Mouse (Mus musculus): ENCODE measurements around the gene Megf8.
"Not testable (repeated sequence)": the region's sequence is repeated elsewhere in the genome, so short reads cannot be mapped to it uniquely, and the experiment has no call there.

Megf8 gene

DNA sequence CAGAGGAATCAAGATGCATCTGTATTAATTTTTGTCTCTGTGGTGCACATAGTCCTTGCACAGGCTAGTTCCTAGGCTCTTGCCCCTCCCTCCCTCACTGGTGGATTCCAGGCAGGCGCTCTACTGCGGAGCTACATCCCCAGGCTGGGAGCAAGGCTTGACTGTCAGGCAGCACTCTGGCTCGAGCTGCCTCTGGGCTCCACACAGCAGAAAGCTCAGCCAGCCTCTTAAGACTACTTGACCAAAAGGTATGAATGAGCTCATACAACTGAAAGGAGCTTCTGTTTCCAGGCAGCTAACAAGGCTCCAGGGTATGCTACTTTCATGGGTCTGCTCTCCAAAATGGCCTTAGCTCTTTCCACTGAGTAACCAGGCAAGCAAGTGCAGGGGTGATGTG, 64.3 kb downstream of the Megf8 start:
- in situ Hi-C loops (cut with MseI, MboI) = no loop called here

DNA sequence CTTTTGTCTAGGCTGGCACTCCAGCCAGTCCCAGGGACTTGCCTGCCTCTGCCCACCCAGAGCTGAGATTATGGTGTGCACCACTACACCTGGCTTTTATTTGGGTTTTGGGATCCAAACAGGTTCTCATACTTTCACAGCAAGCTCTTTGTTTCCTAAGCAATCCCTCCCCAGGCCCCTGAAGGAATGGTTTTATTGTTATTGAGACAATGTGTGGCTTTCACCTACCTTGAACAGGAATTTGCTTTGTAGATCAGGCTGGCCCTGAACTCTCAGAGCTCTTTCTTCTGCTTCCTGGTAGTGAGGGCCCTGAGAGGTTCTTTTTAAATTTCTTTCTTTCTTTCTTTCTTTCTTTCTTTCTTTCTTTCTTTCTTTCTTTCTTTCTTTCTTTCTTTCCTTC, 65.6 kb downstream of the Megf8 start:
- in situ Hi-C loops (cut with MseI, MboI) = no loop called here

DNA sequence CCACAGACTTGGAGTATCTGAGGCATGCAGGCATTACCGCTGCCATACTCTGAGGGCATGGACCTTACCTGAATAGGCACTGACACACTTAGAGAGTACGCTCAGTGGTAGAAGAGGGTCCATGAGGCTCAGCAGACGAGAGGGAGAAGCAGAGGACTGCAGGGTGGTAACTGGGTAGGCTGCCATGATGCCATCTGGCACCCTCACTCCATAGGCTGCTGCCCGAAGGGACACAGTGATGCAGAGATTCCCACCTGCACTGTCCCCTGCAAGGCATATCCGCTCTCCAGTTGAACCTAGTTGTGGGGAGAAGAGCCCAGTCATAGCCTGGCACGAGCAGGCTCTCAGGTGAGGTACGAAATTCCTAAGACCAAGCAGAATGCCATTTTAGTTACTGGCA, 66.4 kb downstream of the Megf8 start:
- in situ Hi-C loops (cut with MseI, MboI) = no loop called here

DNA sequence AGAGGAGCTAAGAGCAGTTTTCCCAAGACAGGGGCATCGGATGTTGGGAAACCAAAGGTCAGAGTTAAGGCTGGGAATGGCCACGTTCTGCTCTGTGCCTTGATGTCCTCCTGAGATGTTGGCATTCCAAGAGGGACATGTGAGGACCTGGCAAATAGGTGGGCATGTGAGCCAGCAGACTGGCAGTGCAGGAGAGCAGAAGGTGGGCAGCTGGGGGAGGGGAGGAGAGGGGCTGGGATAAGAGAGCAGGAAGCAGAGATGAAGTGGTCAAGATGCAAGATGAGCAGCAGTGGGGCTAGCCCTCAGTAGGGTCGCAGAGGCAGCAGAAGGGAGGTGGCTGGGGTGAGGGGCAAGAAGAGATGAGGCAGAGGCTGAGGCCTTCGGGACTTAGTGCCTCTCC, 66.9 kb downstream of the Megf8 start:
- in situ Hi-C loops (cut with MseI, MboI) = no loop called here

DNA sequence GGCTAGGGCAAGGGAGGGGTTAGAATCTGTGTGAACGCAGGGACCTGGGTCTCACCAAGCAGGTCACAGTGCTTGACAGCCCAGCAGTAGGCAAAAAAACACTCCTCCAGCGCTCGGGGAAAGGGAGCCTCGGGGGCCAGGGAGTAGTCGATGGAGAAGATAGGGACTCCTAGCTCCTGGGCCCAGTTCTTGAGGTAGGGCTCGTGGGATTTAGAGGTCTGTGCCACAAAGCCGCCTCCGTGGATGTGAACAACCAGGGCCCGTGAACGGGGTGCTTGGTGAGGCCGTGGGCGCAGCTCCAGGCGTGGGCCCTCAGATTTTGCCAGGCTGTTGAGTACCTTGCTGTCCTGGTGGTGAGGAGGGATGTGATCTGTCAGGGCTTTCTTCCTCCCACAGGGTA, 67.4 kb downstream of the Megf8 start:
- in situ Hi-C loops (cut with MseI, MboI) = no loop called here

DNA sequence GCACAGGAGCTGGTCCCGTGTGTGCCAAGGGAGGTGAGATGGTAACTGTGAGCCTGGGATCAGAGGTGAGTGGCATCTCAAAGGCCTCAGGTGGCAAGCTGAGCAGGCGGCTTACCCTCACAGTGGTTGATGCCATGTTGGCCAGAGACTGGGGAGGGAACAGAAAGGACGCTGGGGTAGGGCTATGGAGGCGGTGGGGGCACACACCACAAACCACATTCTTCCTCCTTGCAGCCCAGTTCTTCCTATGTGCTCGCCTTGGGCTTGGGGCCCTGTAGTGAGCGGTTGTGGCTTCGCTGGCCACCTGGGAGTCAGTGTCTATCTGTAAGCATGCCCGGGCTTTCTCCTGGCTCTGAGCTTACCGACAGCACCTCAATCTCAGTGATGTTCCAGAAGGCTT, 67.9 kb downstream of the Megf8 start:
- in situ Hi-C loops (cut with MseI, MboI) = no loop called here

DNA sequence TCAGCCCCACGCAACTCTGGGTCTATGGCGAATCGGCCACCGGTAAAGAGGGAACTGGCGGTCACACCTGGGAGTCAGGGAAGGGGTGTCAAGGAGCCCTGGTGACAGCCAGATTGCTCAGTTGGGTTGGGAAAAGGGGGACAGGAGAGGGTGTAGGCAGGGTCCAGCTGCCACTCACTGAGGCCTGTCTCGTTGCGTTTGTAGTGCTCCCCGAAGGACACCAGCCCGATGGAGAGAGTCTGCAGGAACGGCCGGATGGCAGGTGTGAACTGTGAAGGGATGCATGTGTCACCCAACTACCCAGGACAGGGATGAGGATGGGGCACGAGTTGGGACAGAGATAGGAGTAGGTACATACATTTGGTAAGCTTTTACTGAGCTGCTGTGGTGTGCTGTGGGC, 68.3 kb downstream of the Megf8 start:
- in situ Hi-C loops (cut with MseI, MboI) = no loop called here

DNA sequence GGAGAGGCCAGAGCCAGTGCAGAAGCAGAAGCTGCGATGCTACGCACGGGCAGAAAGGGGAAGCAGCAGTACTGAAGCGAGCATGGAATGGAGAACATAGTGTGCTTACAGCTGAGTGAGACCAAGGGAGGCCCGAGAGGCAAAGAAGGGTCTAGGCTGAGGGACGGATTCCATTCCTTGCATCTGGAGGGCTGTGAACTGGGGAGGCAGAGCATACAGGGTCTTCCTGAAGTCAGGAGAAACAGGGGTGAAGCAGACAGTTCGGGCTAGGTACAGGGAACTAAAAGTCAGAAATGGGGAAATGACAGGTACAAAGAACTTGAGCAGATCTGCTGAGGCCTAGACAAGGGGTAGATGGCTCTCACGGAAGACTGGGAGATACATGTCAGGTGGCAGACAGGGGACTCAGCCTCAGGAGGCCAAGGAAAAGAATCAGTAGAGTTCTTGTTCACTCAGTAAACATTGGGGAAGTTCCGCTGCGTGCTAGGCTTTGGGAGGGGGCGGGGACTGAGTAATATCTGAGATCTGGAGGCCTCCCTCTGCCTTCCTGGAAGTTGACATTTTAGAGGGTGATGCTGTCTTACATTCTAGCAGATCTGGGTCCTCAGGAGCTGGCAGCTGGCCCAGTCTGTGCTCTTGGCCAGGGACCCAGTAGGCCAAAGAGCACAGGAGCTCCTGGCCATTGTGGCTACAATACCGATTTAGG, 69.0 kb downstream of the Megf8 start:
- in situ Hi-C loops (cut with MseI, MboI) = no loop called here

DNA sequence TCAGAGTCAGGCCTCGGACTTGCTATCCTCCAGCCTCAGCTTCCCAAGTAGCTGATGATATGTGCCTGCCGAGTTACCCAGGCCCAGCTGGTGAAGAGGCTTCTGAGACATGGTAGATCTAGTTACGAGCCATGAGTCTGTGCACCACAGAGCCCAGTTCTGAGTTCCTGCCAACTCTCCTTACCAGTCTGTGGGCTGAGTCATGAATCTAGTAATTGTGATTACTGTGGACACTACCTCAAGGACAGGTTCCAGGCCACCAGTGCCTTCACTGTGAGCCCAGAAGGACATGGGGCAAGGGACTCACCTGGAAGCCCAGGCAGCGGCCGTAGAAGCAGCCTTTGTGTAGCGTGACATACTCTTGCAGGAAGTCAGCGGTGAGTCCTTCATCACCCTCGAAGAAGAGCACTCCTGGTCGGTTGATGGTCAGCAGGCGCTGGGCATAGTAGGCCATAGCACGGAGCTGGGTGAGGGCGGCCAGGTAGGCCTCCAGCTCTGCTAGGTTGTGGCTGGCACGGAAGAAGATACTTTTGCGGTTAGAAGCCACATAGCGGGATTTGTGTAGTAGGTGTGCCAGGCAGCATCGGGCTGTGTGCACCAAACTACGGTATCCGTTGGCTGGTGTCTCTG, 71.0 kb downstream of the Megf8 start:
- in situ Hi-C loops (cut with MseI, MboI) = no loop called here

DNA sequence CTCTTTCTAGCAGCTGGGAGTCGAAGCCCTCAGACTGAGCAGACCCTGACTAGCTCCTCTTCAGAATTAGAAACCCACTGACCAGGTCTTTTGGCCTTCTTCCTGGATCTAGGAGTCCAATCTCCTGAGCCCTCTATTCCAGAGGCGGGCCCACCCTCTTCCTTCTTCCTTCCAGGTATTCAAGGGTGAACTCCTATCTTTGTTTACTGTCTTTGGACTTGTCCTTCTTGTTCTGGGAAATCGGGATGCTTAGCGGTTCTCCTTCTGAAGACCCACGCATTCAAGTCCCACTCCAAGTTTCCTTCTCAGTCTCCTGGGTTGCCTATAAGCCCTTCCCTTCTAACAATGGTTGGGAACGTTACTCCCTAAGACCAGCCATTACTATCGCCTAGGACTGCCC, 72.0 kb downstream of the Megf8 start:
- in situ Hi-C loops (cut with MseI, MboI) = no loop called here

DNA sequence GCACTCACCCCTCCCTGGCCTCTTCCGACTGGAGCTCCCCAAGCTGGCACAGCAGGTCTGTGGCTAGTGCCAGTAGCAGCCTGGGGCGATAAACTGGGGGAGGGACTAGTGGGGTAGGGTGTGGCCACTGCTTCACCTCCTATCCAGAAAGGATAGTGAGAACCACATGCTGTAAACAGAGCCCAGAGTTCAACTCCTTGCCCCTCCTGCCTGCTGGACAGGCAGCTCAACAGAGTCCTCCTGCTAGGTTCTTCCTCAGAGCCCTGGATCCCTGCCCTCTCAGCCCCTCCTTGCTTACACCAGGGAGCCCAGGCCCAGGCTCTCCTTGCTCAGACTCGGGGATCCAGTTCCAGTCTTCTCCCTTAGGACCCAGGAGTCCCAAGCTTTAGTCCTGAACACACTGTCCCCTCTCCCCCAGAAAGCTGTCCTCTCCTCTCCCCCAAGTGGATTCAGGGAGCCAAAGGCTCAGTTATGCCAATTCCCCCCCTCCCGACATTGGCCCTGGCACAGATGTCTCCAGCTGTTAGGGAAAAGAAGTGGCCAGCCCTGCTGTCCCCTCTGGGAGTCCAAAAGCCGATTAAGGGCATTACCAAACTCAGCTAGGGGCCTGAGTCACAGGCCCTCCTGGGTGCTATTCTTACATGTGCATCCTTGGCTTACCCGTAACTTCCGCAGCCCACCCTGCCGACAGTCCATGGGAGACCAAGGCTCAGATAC, 73.2 kb downstream of the Megf8 start:
- in situ Hi-C loops (cut with MseI, MboI) = no loop called here

DNA sequence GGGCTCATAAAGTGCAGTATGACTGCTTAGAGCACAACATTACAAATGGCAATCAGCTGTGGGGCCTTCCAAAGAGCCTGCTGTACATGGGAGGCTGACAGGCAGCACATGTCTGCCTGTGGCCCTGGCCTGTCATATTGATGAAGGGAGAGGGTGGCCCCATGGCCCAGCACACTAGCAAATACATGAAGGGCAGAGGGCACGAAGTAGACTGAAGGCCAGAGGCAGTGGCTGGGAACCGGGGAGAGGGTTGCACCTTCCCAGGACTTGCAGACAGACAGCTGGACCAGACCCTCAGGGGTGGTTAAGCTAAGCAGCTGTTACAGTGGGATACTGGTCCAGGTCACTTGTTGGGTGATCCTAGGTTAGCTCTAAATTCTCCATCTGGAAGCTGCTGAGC, 74.0 kb downstream of the Megf8 start:
- in situ Hi-C loops (cut with MseI, MboI) = no loop called here

DNA sequence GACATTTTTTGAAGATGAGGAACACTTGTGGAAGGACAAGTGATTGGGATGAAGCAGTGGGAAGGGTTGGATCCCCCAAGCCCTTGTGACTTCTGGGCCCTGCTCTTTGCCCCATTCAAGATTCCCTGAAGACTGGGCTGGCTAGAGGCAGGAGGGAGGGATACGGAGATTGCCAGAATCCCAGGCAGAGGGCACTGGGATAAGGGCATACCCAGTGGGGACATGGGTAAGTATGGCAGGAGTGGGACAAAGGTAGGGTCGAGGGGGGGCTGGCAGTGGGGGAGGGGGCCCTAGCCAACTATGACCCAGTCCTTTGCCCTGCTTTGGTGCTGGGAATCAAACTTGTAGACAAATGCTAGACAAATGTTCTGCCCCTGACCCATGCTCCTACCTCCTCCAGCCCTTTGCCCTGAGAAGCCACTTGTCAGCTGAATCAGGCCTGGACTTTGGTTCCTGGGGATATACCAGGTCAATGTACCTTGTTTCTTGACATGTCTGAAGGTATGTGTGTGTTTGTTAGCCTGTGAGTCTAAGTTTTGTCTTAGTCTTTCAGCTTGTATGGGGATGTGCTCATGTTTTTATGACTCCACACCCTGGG, 75.0 kb downstream of the Megf8 start:
- in situ Hi-C loops (cut with MseI, MboI) = no loop called here

DNA sequence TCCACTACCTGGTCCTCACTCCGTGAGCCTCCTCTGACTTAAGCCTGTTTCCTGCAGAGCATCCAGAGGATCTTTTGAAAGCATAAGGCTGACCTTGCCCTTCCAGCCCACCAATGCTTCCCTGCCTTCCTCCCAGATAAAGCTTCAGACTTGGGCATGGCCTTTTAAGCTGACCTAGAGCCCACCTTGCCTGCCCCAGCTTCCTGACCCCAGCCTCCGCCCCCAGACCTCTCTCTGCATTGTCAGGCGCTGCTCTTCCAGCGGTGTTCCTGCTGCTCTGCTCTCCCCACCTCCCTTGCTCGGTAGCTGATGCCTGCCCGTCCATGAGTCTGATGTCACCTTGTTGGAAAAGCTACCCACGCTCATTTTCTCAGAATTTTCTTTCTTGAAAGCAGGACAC, 75.9 kb downstream of the Megf8 start:
- in situ Hi-C loops (cut with MseI, MboI) = no loop called here

DNA sequence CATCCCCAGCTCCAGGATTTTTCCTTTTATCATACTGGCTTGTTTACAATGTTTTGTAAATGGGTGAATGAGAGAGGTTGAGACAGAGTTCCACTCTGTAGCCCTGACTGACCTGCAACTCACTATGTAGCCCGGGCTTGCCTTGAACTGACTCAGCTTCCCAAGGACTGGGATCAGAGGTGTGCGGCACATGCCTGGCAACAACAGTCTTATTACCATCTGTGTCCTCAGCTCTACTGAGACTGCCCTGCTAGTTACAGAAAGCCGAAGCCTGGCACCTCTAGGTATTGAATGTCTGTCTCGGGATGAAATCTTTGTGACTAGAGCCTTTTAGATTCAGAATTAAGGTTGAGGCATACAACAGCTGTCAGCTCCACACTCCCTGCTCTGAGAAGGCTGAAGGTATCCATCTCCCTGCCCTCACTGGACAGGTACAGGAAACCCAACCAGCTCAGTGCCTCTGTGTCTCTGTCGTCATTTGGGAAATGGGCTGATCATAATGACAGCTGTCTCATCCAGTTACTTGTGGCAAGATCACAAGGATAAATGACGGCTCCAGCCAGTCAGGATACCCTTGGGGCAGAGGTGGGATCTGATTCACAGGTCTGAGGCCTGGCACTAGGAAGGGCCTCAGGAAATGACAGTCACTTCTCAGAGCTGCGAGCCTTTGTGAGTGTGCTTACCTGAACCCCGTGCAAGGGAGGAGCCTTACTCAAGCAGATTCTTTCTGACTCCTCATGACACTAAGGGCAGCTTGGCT, 76.7 kb downstream of the Megf8 start:
- in situ Hi-C loops (cut with MseI, MboI) = no loop called here

DNA sequence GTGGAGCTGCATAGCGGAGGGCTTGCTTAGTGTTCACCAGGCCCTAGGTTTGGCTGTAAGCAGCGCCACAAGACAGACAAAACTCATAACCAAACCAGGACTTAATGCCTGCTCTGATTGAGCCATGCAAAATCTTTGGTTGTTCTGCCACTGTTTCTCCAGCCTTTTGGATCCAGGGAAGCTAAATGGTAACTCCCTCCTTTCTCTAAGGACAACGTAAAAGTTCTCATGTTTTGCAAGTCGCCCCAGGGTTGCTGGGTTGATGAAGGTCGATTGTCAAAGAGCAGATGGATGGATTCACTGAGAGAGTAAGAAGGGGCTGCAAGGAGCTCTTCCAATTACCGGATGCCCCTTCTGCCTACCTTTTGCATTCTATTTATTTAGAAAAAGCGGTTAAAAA, 77.8 kb downstream of the Megf8 start:
- in situ Hi-C loops (cut with MseI, MboI) = no loop called here

DNA sequence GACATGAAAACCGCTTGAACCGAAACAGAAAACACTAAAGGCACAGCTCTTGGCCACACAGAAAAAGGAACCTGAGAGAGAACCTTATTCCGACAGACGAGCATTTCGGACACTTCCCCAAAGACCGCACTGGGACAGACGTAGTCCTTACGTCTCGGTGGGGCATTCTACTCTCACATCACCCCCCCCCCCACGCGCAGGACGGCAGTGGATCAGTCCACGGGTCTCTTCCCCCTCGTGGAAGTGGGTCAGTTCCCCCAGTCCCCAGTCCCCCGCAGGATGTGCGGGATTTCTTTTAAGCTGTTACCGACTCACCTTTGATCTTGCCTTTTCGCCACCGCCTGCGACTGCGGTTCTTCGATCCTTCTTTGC, 78.2 kb downstream of the Megf8 start:
- in situ Hi-C loops (cut with MseI, MboI) = no loop called here

DNA sequence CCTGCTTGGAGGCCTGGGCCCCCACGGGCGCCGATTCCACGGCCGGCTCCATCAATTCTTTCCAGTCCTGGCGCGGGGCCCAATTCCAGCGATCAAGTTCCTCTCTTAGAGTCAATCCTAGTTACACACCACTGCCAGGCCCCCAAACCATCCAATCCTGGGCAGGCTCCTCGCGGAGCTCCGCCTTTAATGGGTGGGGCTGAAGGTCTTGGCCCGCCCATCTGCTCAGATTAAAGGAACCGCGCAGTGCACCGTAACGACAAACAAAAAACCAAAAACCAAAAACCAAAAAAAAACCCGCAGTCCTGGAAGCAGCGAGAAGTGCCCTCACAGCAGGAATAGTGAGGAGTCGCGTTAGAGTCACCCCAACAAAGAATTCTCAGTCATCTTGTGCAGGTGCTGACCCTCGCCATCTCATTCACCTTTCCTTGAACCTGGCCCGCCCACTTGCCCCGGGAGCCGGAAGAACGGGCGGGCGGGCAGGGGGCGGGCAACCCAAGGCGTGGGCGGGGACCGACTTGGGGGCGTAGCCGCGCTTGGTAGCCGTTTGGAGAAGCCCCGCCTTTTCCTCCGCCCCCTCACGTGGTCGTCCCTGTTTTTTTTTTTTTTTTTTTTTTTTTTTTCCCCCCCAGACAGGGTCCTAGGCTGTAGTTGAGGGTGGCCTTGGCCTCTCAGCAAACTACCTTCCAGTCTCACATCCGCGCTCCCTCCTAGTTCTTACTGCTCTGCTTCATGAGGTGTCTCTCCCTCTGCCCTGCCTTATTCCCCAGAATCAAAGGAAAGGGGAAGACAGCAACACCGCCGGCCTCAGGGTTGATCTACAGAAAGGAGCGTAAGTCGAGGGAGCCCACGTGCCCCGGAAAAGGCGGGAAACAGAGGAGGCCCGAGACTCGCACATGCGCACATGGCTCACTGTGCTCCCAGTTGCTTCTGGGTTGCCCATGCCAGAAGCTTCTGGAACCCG, 78.9 kb downstream of the Megf8 start:
- in situ Hi-C loops (cut with MseI, MboI) = no loop called here

DNA sequence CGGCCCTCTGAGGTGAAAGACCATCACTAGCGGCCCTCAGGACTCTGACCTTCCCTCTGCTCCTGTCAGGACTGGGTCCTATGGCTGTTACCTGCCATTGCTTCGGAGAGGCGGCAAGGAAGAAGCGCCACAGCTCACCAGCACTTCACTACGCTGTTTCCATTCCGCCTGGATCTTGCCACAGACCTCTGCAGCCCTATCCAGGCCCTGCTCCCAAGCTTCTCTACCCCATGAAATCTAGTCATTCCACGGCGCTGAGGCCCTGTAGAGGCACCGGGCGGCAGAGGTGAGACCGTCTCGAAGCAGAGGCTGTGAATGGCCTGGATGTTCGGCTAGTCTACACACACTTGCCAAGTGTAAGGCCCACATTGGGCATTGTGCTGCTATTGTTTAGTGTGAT, 79.7 kb downstream of the Megf8 start:
- in situ Hi-C loops (cut with MseI, MboI) = no loop called here

DNA sequence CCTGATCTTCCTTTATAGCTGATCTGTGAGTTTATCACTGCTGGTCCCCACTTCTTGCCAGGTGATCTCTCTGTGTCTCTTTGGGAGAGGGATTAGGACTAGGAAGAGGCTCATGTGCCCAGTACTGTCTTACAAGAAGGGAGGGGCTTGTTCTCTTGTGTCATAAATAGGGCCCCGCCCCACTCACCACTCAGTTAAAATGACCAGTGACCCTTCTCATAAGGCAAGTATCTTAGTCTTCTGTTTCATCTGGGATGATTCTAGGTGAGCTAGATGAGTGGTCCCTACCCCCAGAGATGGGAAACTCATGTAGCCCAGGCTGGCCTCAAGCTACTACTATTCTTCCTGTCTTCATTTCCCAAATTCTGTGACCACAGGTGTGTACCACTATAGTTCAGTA, 81.6 kb downstream of the Megf8 start, which contains the start of gene Lipe:
Gene Lipe (minus strand): TSS at position 101 of the 400 bp plus-strand sequence.
- in situ Hi-C loops (cut with MseI, MboI) = no loop called here

DNA sequence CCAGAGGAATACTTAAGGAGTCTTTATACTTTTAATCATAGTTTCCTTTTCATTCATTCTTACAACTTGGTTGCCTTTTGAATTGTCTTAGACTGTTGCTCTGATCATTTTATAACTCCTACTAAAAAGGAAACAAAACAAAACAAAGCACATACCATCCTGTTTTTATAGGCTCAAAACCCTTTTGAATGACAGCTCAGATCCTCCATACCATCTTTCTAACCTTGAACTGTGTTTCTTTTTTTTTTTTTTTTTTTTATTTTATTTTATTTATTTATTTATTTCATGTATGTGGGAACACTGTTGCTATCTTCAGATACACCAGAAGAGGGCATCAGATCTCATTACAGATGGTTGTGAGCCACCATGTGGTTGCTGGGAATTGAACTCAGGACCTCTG, 82.1 kb downstream of the Megf8 start:
- in situ Hi-C loops (cut with MseI, MboI) = not testable (repeated sequence)

Data from mouse trophoblast stem cell (cell line).